Mouse (Mus musculus): Measurements from ENCODE around the gene Trim25. TPM values are rescaled to one million over a fixed set of nuclear protein-coding genes. Genes with fewer than 3 reads are reported as not detected.

The Trim25 gene
- polyA plus RNA-seq, 1 experiment from 2014 or later: 14.9 TPM

DNA sequence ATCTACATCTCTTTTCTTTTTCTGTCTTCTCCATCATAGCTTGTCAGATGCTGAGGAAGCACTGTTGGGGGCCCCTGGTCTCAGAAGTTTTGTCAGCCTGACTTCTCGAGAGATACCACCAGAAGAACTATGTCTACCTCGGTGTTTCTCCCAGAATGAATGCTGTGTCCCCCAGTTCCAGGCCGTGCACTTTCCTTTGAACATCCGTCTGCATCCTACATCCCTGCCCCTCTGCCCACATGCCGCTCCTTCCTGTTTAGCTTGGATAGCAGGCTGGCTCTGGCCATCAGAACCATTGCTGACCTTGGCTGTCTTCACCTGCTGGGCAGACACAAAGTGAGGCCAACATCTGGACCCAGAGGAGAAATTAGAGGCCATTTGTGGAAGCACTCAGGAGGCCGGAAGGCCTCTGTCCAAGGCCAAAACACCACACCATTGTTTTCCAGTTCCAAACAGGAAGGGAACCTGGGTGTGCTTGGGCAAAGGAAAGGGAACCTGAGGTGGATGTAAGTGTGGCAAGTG lies 68.2 kb downstream of the Trim25 start:
- Histone ChIP-seq H3K9ac (ENCODE audit: low read depth, low read length) (no peak overlapping the region), H3K36me3 (ENCODE audit: control insufficient read depth, insufficient read depth, low read length) (no peaks in the 10 kb centered on the region), H3K4me1 (ENCODE audit: control insufficient read depth, insufficient read depth, low read length) (0 out of 2 replicates have a peak, but pooled peaks cover 4% of the 10 kb centered on the region), H3K4me3 (ENCODE audit: low read depth, low read length) (no peak overlapping the region), H3K9me3 (replicated peaks; ENCODE audit: control insufficient read depth, low read length) (peaks cover 2% of the 10 kb centered on the region; the same call in 1 of the 2 replicates), H3K27ac (ENCODE audit: low read depth, low read length) (no peak overlapping the region), H3K4me2 (no peak overlapping the region), H3K27me3 (ENCODE audit: control insufficient read depth, insufficient read depth, low read length) (no peaks in the 10 kb centered on the region)
- no peak for ATAC-seq (replicated peaks; ENCODE audit: insufficient number of reproducible peaks, low FRiP score, low TSS enrichment)
- 62% methylated on average over 6 of the region's 6 CpGs for WGBS (ENCODE audit: insufficient replicate concordance)

DNA sequence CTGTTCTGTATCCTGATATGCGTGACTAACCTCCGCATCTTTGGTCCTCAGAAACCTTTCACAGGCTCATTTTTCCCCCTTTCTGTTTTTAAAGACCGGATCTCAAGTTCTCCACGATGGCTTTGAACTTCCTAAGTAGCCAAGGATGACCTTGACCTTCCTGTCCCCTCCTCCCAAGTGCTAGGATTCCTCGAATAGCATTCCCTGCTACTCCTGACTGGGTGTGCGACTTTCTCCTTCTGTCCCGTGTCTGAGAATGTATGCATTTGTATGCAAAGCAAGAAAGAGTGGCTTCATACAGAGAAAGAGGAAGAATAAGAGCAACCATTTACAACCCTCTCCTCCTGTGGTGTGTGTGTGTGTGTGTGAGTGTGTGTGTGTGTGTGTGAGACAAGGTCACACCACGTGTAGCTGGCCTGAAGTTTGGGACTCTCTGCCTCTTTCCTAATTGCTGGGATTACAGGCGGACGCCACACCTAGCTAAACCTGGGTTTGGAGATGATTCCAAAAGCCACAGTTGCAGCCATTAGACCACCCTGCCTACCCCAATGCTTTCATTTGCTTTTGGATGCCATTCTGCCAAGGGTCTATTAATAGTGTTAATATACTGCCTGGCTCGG lies 68.8 kb downstream of the Trim25 start:
- no peak for ATAC-seq (replicated peaks; ENCODE audit: insufficient number of reproducible peaks, low FRiP score, low TSS enrichment)
- H3K27ac ChIP-seq (ENCODE audit: low read depth, low read length): no peak overlapping the region
- peaks cover 2% of the 10 kb centered on the region; the same call in 1 of the 2 replicates for H3K9me3 ChIP-seq (replicated peaks; ENCODE audit: control insufficient read depth, low read length)
- H3K27me3 ChIP-seq (ENCODE audit: control insufficient read depth, insufficient read depth, low read length): no peaks in the 10 kb centered on the region
- H3K4me1 ChIP-seq (ENCODE audit: control insufficient read depth, insufficient read depth, low read length): 0 out of 2 replicates have a peak, but pooled peaks cover 4% of the 10 kb centered on the region
- no peak overlapping the region for H3K4me3 ChIP-seq (ENCODE audit: low read depth, low read length)
- H3K4me2 ChIP-seq: no peak overlapping the region
- 0 out of 2 replicates have a peak overlapping the region, but pooled peaks have one; percentile 16 for H3K9ac ChIP-seq (ENCODE audit: low read depth, low read length)
- H3K36me3 ChIP-seq (ENCODE audit: control insufficient read depth, insufficient read depth, low read length): no peaks in the 10 kb centered on the region
- 56% methylated on average over 11 of the region's 11 CpGs for WGBS (ENCODE audit: insufficient replicate concordance)

DNA sequence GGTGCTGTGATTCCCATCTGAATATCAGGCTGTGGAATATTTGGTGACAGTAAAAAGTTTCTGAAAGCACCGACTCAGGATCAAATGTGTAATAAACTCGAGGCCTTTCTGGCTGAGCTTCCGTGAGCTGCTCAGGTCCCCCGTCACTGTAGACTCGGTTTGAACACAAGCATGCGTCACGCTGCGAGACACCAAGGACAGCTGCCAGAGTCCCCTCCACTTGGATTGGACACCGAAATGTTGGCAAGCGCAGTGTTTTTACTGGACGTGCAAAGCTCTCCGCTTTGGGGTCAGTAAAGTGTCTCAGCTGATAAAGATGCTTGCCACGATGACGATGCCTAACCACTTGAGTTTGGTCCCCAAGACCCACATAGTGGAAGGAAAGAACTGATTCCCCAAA lies 69.5 kb downstream of the Trim25 start:
- no peaks in the 10 kb centered on the region for H3K27me3 ChIP-seq (ENCODE audit: control insufficient read depth, insufficient read depth, low read length)
- H3K27ac ChIP-seq (ENCODE audit: low read depth, low read length): no peak overlapping the region
- 84% methylated on average over 14 of the region's 14 CpGs for WGBS (ENCODE audit: insufficient replicate concordance)
- H3K4me2 ChIP-seq: no peak overlapping the region
- H3K4me1 ChIP-seq (ENCODE audit: control insufficient read depth, insufficient read depth, low read length): 0 out of 2 replicates have a peak, but pooled peaks cover 4% of the 10 kb centered on the region
- no peak overlapping the region for H3K4me3 ChIP-seq (ENCODE audit: low read depth, low read length)
- H3K9me3 ChIP-seq (replicated peaks; ENCODE audit: control insufficient read depth, low read length): peaks cover 2% of the 10 kb centered on the region; the same call in 1 of the 2 replicates
- no peak overlapping the region for H3K9ac ChIP-seq (ENCODE audit: low read depth, low read length)
- ATAC-seq (replicated peaks; ENCODE audit: insufficient number of reproducible peaks, low FRiP score, low TSS enrichment): no peak
- H3K36me3 ChIP-seq (ENCODE audit: control insufficient read depth, insufficient read depth, low read length): no peaks in the 10 kb centered on the region

DNA sequence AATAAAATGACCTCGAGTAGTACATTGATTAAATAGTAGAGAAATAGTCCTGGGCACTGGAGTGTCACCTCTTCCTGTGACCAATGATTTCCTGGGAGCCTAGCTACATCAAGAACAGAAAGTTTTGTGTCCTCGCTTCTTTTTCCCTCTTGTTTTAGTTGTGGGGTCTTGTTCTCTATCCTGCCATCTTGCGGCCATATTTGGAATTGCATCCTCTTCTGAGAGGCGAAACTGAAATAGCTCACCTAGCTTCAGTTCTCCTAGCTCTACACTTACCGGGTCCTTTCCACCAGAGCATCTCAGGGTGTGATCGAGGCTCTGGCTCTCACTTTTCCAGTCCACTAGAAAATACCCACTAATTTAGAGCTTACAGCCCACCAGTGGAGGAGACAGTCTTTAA lies 70.1 kb downstream of the Trim25 start:
- Histone ChIP-seq H3K9ac (ENCODE audit: low read depth, low read length) (no peak overlapping the region), H3K27me3 (ENCODE audit: control insufficient read depth, insufficient read depth, low read length) (no peaks in the 10 kb centered on the region), H3K4me3 (ENCODE audit: low read depth, low read length) (no peak overlapping the region), H3K36me3 (ENCODE audit: control insufficient read depth, insufficient read depth, low read length) (no peaks in the 10 kb centered on the region), H3K9me3 (replicated peaks; ENCODE audit: control insufficient read depth, low read length) (peaks cover 2% of the 10 kb centered on the region; the same call in 1 of the 2 replicates), H3K4me2 (no peak overlapping the region), H3K27ac (ENCODE audit: low read depth, low read length) (no peak overlapping the region), H3K4me1 (ENCODE audit: control insufficient read depth, insufficient read depth, low read length) (0 out of 2 replicates have a peak, but pooled peaks cover 4% of the 10 kb centered on the region)
- 25% methylated on average over 6 of the region's 6 CpGs for WGBS (ENCODE audit: insufficient replicate concordance)
- ATAC-seq (replicated peaks; ENCODE audit: insufficient number of reproducible peaks, low FRiP score, low TSS enrichment): no peak

Other genes starting within 250 kb of the Trim25 start
- 24.4 and 24.7 TPM in 2 replicates for gene Akap1, start 134.8 kb upstream of the Trim25 start, polyA plus RNA-seq (2014; fragmentation: Nextera tagmentation; extraction: Ambion mirVana)
- gene Scpep1, start 43.9 kb upstream of the Trim25 start, polyA plus RNA-seq (2014; fragmentation: Nextera tagmentation; extraction: Ambion mirVana): 51.2 and 58.0 TPM in 2 replicates
- gene Elobl, start 32.4 kb upstream of the Trim25 start, polyA plus RNA-seq (2014; fragmentation: Nextera tagmentation; extraction: Ambion mirVana): not detected in 2 replicates
- 8.5 and 9.0 TPM in 2 replicates for gene Coil, start 29.1 kb upstream of the Trim25 start, polyA plus RNA-seq (2014; fragmentation: Nextera tagmentation; extraction: Ambion mirVana)
- 4.2 and 4.5 TPM in 2 replicates for gene Dgke, start 67.5 kb downstream of the Trim25 start, polyA plus RNA-seq (2014; fragmentation: Nextera tagmentation; extraction: Ambion mirVana)
- not detected in 2 replicates for gene Gm525, start 74.5 kb downstream of the Trim25 start, polyA plus RNA-seq (2014; fragmentation: Nextera tagmentation; extraction: Ambion mirVana)